Mouse (Mus musculus) brain, adult 2 months (tissue): ENCODE results near the gene Iqcm.
"Not testable (repeated sequence)": the region's sequence is repeated elsewhere in the genome, so short reads cannot be mapped to it uniquely, and the experiment has no call there.

ENCODE experiments used
- DNase-seq: peaks from one replicate; pipeline ENCODE4 v3.0.0; 2011; ENCODE audit warnings: low read depth, low spot score

Gene Iqcm

DNA sequence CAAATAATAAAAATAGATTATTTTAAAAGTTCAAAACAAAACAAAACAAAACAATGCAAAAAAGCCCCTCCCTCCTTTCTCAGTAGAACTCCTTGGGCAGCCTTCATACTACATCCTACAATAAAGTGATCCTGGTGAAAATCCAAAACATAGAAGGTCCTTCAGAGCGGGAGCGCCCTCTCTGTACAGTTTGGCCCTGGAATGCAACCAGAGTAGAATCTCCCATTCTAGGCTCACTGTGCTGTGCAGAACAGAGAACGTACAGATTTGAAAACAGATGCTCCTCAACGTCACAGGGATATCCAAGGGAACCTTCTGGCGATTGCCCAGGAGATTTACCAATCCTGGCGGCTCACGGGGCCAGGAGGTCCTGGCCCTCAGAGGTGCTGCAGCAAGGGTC, at the start of gene Iqcm:
Gene Iqcm (plus strand): TSS at position 301 of the 400 bp plus-strand sequence.
- DNase-seq, result no peak

DNA sequence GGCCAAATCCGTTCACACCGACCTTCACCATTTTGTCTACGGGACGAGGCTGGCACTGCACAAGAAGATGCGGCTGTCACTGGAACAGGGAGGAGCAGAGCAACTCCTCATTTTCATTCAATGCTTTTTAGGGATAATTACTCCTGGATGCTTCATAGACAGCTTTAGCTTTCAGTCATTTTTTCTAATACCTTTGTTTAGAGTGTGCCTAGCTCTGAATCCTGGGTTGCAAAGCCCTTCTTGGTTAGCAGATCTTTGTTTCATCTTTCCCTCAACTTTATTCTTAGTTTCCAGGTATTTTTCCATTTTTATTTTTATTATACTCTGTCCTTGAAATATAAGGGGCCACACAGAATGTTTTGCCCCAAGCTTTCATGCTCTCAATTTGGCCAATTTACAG, 42.0 kb upstream of the Iqcm start, which contains the start of gene Gm10358:
Gene Gm10358 (minus strand): TSS at position 101 of the 400 bp plus-strand sequence.
- DNase-seq, result no peak

- not testable (repeated sequence) for DNase-seq
These were observed 32.8 kb upstream of the Iqcm start for GRCm38 (mm10) chr8:75415696-75416095.

- peak; percentile 59 for DNase-seq
These were observed 28.3 kb downstream of the Iqcm start for GRCm38 (mm10) chr8:75476756-75477155.

GRCm38 (mm10) chr8:75489035-75489678, 40.7 kb downstream of the Iqcm start:
- DNase-seq, result no peak

DNA sequence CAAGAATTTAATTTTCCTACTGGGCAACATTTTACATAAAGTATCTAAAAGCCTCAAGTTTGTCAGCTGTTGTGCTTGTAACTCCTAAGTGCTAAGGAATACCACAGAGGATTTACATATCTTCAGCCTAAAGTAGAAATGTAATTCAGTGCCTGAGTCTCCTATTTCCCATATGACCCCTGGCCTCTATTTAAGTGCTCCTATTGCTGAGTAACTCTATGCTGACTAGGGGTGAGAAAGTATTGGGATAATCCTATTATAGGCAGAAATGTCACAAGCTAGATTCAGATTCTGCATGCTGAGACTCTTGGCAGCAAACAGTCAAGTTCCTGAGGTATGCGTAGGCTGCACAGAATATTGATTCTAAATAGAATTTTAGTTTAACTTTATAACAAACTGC, 60.8 kb downstream of the Iqcm start:
- peak; percentile 5 for DNase-seq

DNA sequence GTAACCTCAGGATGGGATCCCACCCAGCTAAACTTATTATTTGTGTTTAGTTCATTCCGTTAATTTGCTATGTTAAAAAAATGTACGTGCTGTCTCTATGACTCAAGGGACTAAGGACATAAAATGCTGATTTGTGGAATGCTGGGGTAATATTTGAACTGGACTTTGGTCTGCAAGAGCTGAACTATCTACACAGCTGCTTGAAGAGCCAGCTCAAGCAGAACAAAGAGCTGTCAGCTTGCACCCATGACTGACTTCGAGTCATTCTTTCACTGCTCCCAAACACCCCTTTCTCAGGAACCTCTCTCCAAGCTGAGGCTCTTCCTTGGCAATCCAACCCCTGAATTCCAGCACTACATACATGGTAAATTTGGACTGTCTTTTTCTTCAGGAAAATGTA, 65.3 kb downstream of the Iqcm start:
- no peak for DNase-seq

- DNase-seq, result no peak
These were observed 100.8 kb downstream of the Iqcm start for GRCm38 (mm10) chr8:75549284-75549683.

DNA sequence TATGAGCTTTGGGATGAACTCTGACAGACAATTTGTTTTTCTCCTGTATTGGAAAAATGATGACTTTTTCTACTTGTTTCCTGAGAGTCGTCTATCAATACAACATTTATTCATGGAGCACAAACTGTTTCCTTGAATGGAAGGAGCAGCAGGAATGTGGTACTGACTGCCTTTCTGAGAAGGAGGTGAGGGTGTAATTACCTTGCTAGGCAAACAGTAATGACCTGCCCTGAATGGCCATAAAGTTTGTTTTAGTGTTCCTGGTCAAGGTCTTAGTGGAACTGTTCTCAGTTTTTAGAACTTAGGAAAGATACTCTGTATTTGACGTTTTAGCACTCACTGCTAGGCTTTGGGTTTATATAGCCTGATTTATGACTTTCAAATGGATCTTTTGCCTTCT, 147.8 kb downstream of the Iqcm start:
- no peak for DNase-seq

- DNase-seq, result no peak
These were observed 194.5 kb downstream of the Iqcm start for GRCm38 (mm10) chr8:75642958-75643357.

DNA sequence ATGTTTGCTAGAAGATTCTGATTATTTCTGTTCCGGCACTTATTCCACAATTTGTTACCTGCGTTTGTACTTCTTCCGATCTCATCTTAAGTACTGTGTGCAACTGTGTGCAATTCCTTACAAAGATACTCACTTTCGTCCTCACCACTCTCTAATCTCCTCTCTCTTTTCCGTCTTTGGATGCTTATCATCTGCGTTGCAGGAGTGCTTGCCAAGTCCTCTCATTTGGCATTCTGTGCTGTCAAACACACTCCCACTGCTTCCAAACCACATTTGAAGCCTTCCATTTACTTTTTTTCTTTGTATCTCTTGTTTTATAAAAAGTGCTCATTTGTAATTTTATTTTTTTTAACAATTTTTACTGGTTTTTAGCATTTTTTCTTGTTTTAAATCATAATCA, 210.8 kb downstream of the Iqcm start:
- DNase-seq, result peak; percentile 72

GRCm38 (mm10) chr8:75746561-75746960, 298.1 kb downstream of the Iqcm start:
- no peak for DNase-seq

DNA sequence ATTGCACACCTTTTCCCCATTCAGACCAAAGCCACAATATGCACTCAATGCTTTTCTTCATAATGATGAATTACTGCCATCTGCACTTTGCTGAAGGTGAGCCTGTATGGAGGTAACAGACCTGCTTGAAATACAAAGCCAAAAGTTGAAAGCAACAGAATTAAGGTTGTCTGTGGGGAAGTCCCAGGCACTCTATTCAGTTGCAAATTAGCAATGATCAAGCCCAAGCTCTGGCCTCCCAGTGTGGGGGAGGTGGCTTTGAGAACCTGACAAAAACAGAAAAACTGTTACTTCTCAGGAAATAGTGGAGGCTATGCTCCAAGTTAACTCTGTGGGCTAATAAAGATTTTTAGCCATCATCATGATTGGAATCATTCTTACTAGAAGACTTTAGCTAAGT, 307.1 kb downstream of the Iqcm start:
- no peak for DNase-seq

DNA sequence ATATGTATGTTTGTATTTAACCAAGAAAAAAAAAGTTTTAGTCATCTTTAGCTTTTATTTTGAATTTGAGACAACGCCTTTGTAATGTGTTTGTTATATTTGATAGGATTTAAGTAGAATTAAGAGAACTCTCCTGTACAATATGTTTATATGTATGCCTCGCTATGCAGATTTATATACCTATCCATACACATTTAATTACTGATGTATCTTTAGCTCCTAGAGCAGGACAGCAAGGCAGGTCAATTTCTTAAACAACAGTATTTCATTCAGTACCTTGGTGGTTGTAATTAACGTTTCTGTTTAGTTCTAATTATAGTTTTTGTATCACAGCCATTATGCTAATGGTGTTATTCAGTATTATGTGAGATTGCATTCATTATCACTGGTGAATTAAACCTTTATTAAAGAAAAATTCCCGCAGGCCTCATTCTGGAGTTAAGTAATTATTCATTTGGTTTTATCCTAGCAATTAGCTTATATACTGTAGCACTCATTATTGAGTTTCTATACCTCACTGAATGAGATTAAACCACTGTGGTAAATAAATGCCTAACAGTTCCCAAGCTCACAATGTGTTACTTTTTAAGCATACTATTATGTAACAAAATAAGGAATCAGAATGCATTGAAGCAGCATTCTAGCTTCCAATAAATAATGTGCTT, 380.1 kb downstream of the Iqcm start:
- DNase-seq, result no peak

DNA sequence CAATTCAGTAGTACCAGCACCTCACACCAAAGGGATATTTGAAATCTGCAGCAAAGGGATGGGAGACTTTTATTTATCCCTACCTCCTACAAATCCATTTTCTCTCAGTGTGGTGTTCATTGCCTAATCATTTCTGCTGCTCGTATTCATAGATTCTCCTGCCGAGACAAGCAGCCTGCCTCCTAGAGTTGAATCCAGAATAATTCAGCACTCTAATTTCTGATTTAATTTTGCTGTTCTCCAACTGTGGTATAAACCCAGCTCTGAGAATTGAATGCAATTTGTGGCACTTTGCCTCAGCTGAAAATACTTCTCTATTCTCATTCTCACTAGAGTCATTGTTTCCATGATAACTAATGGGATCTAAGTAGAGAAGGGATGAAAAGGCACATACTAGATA, 386.8 kb downstream of the Iqcm start:
- peak; percentile 36 for DNase-seq

GRCm38 (mm10) chr8:75917603-75918344, 469.3 kb downstream of the Iqcm start:
- DNase-seq, result no peak

- peak; percentile 54 for DNase-seq
These were observed 500.7 kb downstream of the Iqcm start for GRCm38 (mm10) chr8:75949166-75949565.

- no peak for DNase-seq
These were observed 507.5 kb downstream of the Iqcm start for GRCm38 (mm10) chr8:75956016-75956415.

- DNase-seq, result peak; percentile 29
These were observed 570.0 kb downstream of the Iqcm start for GRCm38 (mm10) chr8:76018501-76018900.
